Mouse (Mus musculus): ENCODE measurements around the gene Sipa1l1.

GRCm38 (mm10) chr12:82313091-82313490, 144.0 kb downstream of the Sipa1l1 start:
- TF ChIP-seq CHD2 (IDR thresholded peaks at IDR 0.05; ENCODE audit: low read depth, low read length) (no peak), HCFC1 (IDR thresholded peaks at IDR 0.05; ENCODE audit: borderline replicate concordance, insufficient read depth, low read length) (no peak), ZC3H11A (IDR thresholded peaks at IDR 0.05; ENCODE audit: borderline replicate concordance, low read depth, low read length) (no peak), ZNF384 (IDR thresholded peaks at IDR 0.05; ENCODE audit: low read depth, low read length) (no peak)

Measured in ES-E14 (cell line).